Mouse (Mus musculus) spleen, adult 2 months (tissue): ENCODE measurements around the gene Spag9.

ENCODE experiments used
- CTCF ChIP-seq: fragments of 200-500 bp; IDR thresholded peaks from 2 replicates; pipeline ENCODE4 v1.5.1; 2011; ENCODE audit warnings: mild to moderate bottlenecking, inconsistent platforms; ENCODE audit not compliant: insufficient read depth, insufficient read length, insufficient replicate concordance; ENCODE audit errors: extremely low read depth
- POLR2A ChIP-seq: fragments of 200-500 bp; IDR thresholded peaks from 2 replicates; pipeline ENCODE4 v1.6.1; 2011; ENCODE audit warnings: low read depth, low read length, inconsistent platforms

- no peak for TF ChIP-seq CTCF
- no peak for TF ChIP-seq POLR2A
Measured at GRCm38 (mm10) chr11:94146733-94147485, 151.0 kb downstream of the Spag9 start.
